Mouse (Mus musculus) intestine, embryonic 14.5 days (tissue): ENCODE results near the gene Kcnj9. TPM values are rescaled to one million over a fixed set of nuclear protein-coding genes. Genes with fewer than 3 reads are reported as not detected.
A peak's percentile ranks its signal among the peaks of the same experiment; 100 is the strongest.

ENCODE experiments used
- ATAC-seq: fragments of 200-750 bp; cut with Nextera tagmentation; replicated peaks from 2 replicates; pipeline ENCODE4 v1.8.0; 2017; ENCODE audit warnings: low read depth, moderate number of reproducible peaks, moderate TSS enrichment, moderate library complexity; ENCODE audit not compliant: low FRiP score, low TSS enrichment
- DNase-seq: peaks from one replicate; pipeline ENCODE4 v3.0.0-alpha.2; 2018; ENCODE audit warnings: low spot score
- H3K27ac ChIP-seq: fragments of 300-500 bp; sonication (generic); 2 replicates; pipeline ENCODE4 v1.5.1; 2014; ENCODE audit warnings: low read depth, mild to moderate bottlenecking, control low read depth
- H3K27me3 ChIP-seq: fragments of 300-500 bp; sonication (generic); replicated peaks from 2 replicates; pipeline ENCODE4 v1.6.1; 2014; ENCODE audit warnings: low read length, control low read depth; ENCODE audit not compliant: control insufficient read depth, insufficient read depth
- H3K36me3 ChIP-seq: fragments of 300-500 bp; sonication (generic); 2 replicates; pipeline ENCODE4 v1.6.1; 2014; ENCODE audit warnings: low read length, control low read depth; ENCODE audit not compliant: control insufficient read depth, insufficient read depth
- H3K4me1 ChIP-seq: fragments of 300-500 bp; sonication (generic); replicated peaks from 2 replicates; pipeline ENCODE4 v1.6.1; 2014; ENCODE audit warnings: low read length, control low read depth, mixed read lengths; ENCODE audit not compliant: control insufficient read depth, insufficient read depth
- H3K4me2 ChIP-seq: fragments of 300-500 bp; sonication (generic); 2 replicates; pipeline ENCODE4 v1.6.1; 2014; ENCODE audit warnings: low read length
- H3K4me3 ChIP-seq: fragments of 300-500 bp; sonication (generic); 2 replicates; pipeline ENCODE4 v1.5.1; 2014; ENCODE audit warnings: low read depth, low read length, control low read depth, mixed read lengths
- H3K9ac ChIP-seq: fragments of 300-500 bp; sonication (generic); 2 replicates; pipeline ENCODE4 v1.6.1; 2014; ENCODE audit warnings: mild to moderate bottlenecking, low read length
- H3K9me3 ChIP-seq: fragments of 300-500 bp; sonication (generic); 2 replicates; pipeline ENCODE4 v1.6.1; 2016; ENCODE audit warnings: low read length, control low read depth; ENCODE audit not compliant: control insufficient read depth
- WGBS: fragments of 180-500 bp; shearing (Covaris S2); extraction: QIAGEN DNeasy Blood & Tissue Kit; methylation state at CpG from one replicate; pipeline ENCODE4 v1.1.7; 2014; 5-methylcytosine and 5-hydroxymethylcytosine counted together
- polyA plus RNA-seq: library from polyadenylated mRNA; unstranded; fragments of >200 nt; fragmentation: Nextera tagmentation; extraction: Ambion mirVana; gene quantifications from 2 replicates; pipeline ENCODE4 v1.2.1, GENCODE M21; 2014

Gene Kcnj9
- polyA plus RNA-seq, 1 experiment from 2014 or later: not detected

GRCm38 (mm10) chr1:172323298-172323697 lies 5.8 kb downstream of the Kcnj9 start:
- ATAC-seq: no peak
- H3K36me3 ChIP-seq: no peaks in the 10 kb centered on the region
- 45% methylated on average over 5 of the region's 5 CpGs for WGBS
- no peak overlapping the region for H3K4me3 ChIP-seq
- H3K27ac ChIP-seq: no peak overlapping the region
- H3K27me3 ChIP-seq: peaks cover 34% of the 10 kb centered on the region
- H3K9me3 ChIP-seq: no peaks in the 10 kb centered on the region
- no peak overlapping the region for H3K9ac ChIP-seq
- H3K4me1 ChIP-seq: 0 out of 2 replicates have a peak, but pooled peaks cover 3% of the 10 kb centered on the region
- no peak for DNase-seq
- no peak overlapping the region for H3K4me2 ChIP-seq

DNA sequence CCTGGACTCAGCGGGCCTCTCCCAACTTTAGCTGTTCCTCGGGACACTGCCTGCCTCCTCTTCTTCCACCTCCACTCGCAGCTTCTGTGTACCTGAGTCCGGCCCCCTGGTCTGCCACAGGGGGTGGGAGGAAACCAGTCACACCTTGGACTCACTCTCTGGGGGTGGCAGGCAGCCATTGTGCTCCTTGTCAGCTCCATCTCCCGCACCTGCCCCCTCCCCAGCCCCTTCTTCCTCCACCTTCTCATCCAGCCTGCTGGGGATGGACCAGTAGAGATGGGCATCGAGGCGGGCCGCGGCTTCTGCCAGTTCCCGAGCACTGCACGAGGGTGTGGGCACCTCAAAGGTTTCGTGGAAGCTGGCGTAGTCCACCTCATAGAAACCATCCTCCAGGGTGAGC lies 6.4 kb downstream of the Kcnj9 start:
- Histone ChIP-seq H3K27ac (no peak overlapping the region), H3K36me3 (no peaks in the 10 kb centered on the region), H3K4me2 (no peak overlapping the region), H3K27me3 (peaks cover 28% of the 10 kb centered on the region), H3K4me3 (no peak overlapping the region), H3K9me3 (no peaks in the 10 kb centered on the region), H3K4me1 (0 out of 2 replicates have a peak, but pooled peaks cover 3% of the 10 kb centered on the region), H3K9ac (no peak overlapping the region)
- ATAC-seq (no peak), DNase-seq (no peak)
- WGBS: 56% methylated on average over 13 of the region's 13 CpGs

DNA sequence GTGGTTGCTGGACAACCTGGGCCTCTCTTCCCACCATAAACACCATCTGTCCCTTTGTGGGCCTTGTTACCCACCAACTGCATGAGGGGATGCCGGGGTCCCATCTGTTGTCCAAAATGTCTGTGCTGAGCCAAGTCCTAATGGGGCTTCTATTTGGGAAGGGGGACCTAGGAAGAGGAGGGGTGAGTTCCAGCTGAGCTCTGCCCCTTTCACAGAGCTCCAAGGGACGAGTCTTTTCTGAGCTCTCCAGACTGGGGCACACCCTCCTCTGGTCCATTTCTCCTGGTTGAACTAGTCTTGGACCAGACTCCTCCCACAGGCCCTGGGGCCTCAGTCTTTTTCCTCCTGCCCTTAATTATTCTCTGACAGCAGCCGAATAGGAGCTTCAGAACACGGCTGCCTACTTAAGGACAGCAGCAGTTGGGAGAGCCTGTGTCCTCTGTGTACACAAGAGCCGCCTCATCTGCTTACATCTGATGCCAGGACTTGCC lies 9.2 kb downstream of the Kcnj9 start:
- Histone ChIP-seq H3K4me3 (no peak overlapping the region), H3K9me3 (no peaks in the 10 kb centered on the region), H3K36me3 (0 out of 2 replicates have a peak, but pooled peaks cover 5% of the 10 kb centered on the region), H3K4me1 (0 out of 2 replicates have a peak, but pooled peaks cover 3% of the 10 kb centered on the region), H3K9ac (no peak overlapping the region), H3K27ac (no peak overlapping the region), H3K27me3 (peaks cover under 1% of the 10 kb centered on the region), H3K4me2 (no peak overlapping the region)
- DNase-seq (no peak), ATAC-seq (no peak)
- 33% methylated on average over 5 of the region's 5 CpGs for WGBS

DNA sequence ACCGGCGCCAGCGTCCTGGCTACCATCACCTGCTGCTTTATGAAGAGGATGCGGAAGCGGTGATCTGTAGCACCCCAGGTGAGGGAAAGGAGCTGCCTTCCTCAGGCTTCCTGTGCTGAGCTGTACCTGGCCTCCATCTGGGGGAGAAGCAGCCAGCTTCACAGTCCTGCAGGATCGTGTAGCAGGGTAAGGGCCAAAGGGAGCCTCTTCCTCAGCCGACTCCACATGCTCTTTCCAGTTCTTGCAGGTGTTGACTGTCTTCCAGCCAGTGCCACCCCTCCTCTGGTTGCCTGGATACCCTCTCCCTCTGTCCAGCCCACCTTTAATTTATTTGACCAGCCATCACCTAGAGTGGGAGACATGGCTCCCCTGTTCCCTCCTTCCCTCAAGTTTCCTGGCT lies 9.8 kb downstream of the Kcnj9 start:
- Histone ChIP-seq H3K27ac (no peak overlapping the region), H3K4me2 (no peak overlapping the region), H3K4me3 (no peak overlapping the region), H3K27me3 (no peaks in the 10 kb centered on the region), H3K36me3 (0 out of 2 replicates have a peak, but pooled peaks cover 5% of the 10 kb centered on the region), H3K4me1 (0 out of 2 replicates have a peak, but pooled peaks cover 3% of the 10 kb centered on the region), H3K9me3 (no peaks in the 10 kb centered on the region), H3K9ac (no peak overlapping the region)
- WGBS: 76% methylated on average over 7 of the region's 7 CpGs
- ATAC-seq: no peak
- DNase-seq: no peak

DNA sequence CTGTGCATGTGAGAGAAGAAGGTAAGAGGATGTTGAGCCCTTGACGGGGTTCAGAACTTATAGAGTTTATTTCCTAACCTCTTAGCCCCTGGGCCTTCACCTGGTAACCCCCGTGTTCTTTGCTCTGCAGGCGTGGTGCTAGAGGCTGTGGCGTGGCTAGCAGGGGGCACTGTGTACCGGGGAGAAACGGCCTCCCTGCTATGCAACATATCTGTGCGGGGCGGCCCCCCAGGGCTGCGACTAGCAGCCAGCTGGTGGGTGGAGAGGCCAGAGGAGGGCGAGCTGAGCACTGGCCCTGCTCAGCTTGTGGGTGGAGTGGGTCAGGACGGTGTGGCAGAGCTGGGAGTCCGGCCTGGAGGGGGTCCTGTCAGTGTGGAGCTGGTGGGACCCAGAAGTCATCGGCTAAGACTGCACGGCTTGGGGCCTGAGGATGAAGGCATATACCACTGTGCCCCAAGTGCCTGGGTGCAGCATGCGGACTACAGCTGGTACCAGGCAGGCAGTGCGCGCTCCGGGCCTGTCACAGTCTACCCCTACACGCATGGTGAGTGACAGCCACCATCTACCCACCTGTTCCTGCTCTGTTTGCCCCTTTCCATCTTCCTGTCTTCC lies 10.6 kb downstream of the Kcnj9 start:
- Histone ChIP-seq H3K36me3 (0 out of 2 replicates have a peak, but pooled peaks cover 5% of the 10 kb centered on the region), H3K9ac (no peak overlapping the region), H3K27me3 (no peaks in the 10 kb centered on the region), H3K27ac (no peak overlapping the region), H3K9me3 (no peaks in the 10 kb centered on the region), H3K4me1 (0 out of 2 replicates have a peak, but pooled peaks cover 3% of the 10 kb centered on the region), H3K4me2 (no peak overlapping the region), H3K4me3 (no peak overlapping the region)
- DNase-seq (no peak), ATAC-seq (no peak)
- WGBS: 88% methylated on average over 19 of the region's 19 CpGs

DNA sequence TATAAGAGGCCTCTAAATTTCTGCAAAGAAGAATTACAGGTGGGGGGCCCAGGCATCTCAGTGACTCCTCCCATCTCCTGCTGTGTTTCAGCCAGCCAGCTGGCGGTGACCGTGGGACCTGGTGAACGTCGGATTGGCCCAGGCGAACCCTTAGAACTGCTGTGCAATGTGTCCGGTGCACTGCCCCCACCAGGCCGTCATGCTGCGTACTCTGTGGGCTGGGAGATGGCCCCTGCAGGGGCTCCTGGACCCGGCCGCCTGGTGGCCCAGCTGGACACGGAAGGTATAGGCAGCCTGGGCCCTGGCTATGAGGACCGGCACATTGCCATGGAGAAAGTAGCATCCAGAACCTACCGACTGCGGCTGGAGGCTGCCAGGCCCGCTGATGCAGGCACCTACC lies 11.2 kb downstream of the Kcnj9 start:
- Histone ChIP-seq H3K36me3 (0 out of 2 replicates have a peak, but pooled peaks cover 5% of the 10 kb centered on the region), H3K9ac (no peak overlapping the region), H3K9me3 (no peaks in the 10 kb centered on the region), H3K27ac (no peak overlapping the region), H3K4me3 (no peak overlapping the region), H3K4me1 (0 out of 2 replicates have a peak, but pooled peaks cover 7% of the 10 kb centered on the region), H3K4me2 (no peak overlapping the region), H3K27me3 (no peaks in the 10 kb centered on the region)
- WGBS: 69% methylated on average over 15 of the region's 15 CpGs
- DNase-seq: no peak
- no peak for ATAC-seq

- Histone ChIP-seq H3K36me3 (0 out of 2 replicates have a peak, but pooled peaks cover 5% of the 10 kb centered on the region), H3K4me3 (no peak overlapping the region), H3K9ac (no peak overlapping the region), H3K4me1 (0 out of 2 replicates have a peak, but pooled peaks cover 10% of the 10 kb centered on the region), H3K9me3 (no peaks in the 10 kb centered on the region), H3K27me3 (no peaks in the 10 kb centered on the region), H3K27ac (no peak overlapping the region), H3K4me2 (no peak overlapping the region)
- 62% methylated on average over 18 of the region's 18 CpGs for WGBS
- 0 out of 2 replicates have a peak, but pooled peaks have one; percentile 8 for ATAC-seq
- DNase-seq: no peak
Measured at GRCm38 (mm10) chr1:172317431-172317830, 11.7 kb downstream of the Kcnj9 start.

DNA sequence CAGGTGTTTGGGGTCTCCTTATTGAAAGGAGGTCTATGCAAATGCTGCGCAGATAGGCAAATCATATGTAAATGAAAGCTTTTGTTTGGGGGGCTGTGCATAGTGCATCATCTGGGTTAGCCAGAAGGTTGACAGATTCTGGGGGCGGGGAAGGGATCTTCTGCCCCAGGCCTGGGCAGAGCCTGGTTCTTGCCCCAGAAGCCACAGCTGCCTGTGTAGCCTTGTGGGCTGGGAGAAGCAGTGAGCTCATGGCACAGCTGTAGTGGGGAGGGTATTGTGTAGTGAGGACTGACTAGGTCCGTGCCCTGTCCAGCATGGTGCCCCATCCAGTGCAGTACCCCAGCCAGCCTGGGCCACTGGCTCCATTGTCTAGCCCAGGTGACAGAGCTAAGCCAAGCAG lies 14.2 kb downstream of the Kcnj9 start:
- Histone ChIP-seq H3K4me1 (peaks cover 18% of the 10 kb centered on the region), H3K36me3 (0 out of 2 replicates have a peak, but pooled peaks cover 5% of the 10 kb centered on the region), H3K4me2 (no peak overlapping the region), H3K27ac (no peak overlapping the region), H3K9ac (no peak overlapping the region), H3K4me3 (no peak overlapping the region), H3K9me3 (no peaks in the 10 kb centered on the region), H3K27me3 (no peaks in the 10 kb centered on the region)
- ATAC-seq: no peak
- DNase-seq: no peak
- WGBS: 76% methylated on average over 3 of the region's 3 CpGs
